Mouse (Mus musculus): ENCODE results near the gene Gm9747. TPM values are rescaled to one million over a fixed set of nuclear protein-coding genes. Genes with fewer than 3 reads are reported as not detected.

Gene Gm9747
- total RNA-seq (2021) = not detected

- intact Hi-C loops (cut with DNase I) = no loop called here
- no peak for DNase-seq (ENCODE audit: low spot score in 2 of 2)
Observed at GRCm38 (mm10) chr1:82232812-82233211, at the start of gene Gm9747. Gene Gm9747, plus strand, starts transcription at chr1:82233112.

DNA sequence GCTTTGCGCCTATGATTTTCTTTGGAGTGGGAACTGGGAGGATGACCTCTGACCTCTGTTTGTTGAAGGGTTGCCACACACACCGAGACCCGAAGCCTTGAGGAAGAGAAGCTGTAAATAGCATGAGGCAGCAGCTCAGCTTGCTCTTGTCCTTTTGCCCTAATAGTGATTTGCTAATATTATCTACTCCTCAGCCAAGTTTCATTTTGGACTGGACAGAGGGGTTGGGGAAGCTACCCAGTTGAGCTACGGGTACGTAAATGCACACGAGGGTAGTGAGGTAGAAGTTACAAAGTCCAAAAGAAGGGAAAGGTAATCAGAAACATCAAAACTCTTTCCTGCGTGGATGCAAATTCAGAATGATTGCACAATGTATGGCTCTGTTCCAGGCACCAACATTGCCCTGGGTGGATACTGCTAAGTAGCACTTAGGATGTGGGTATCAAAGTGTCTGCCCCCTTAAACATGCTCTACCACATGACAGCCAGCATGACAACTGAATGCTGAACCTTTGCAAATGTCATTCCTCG is 48.9 kb upstream of the Gm9747 start:
- intact Hi-C loops (cut with DNase I) = no loop called here
- DNase-seq (ENCODE audit: low spot score in 2 of 2) = no peak

DNA sequence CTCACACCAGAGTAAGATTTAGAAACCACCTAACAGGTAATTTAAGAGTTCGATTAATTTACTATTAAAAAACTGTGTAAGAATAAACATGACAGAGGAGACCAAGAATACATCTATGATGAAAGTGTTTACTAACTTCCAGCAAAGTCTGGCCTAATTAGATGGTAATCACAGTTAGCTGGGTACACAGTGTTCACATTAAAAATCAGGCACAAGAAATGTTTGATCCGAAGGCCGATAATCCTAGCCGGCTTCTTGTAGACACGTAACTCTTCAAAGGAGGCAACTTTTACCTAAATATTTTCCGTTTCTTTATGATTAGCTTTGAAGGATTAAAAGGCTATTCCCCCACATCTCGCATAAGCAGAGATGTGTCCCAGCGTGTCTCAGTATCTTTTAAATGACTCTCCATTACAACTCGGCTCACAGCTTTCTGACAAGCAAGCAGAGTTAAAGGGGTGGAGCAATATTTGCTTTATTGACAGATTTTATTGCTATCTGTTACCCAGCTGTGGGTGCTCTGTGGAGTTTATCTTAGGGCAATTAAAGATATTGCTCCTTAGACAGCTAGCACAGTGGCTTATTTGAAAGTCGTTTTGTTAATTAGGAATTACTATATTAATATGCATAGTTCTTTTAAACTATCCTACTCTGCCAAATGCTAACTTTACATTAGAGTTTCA is 44.2 kb upstream of the Gm9747 start:
- DNase-seq (ENCODE audit: low spot score in 2 of 2) = no peak
- intact Hi-C loops (cut with DNase I) = no loop called here

DNA sequence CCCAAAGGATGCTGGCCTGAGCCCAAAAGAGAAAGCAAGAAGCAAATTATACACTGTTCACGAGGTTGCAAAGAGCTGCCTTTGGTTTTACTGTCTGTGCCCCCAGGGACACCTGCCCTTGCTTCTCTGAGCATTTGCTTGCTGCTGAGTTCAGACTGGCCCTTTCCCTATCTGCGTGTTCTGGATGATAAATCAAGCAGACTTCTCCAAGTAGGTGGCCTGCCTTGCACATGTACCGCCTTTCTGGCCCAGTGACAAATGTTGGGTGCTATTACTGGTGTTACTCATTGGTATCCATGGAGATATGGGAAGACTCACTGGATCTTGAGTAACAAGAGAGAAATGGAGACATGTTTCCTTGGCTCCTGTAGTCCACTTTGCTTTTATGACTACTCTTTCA is 43.4 kb upstream of the Gm9747 start:
- intact Hi-C loops (cut with DNase I) = no loop called here
- peak; percentile 48 to 65 for DNase-seq (ENCODE audit: low spot score in 2 of 2)

DNA sequence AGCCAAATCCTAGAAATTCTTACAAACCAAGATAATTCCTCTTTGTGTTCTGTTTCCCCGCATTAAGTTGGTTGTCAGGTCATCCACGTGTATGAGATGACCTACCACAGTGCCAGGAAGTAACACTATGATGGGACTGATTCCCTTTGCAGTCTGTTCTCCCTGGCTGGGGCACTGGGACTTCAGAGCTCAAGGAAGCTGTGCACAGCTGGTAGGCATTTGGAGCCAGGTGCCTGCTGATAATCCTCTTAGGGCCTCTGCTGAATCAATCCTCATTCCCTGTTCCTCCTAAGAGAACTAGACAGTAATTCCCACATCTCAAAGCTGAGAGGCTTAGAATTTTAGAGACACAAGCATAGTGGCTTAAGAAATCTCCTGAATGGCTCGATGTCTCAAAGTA is 41.3 kb upstream of the Gm9747 start:
- intact Hi-C loops (cut with DNase I) = no loop called here
- DNase-seq (ENCODE audit: low spot score in 2 of 2) = no peak

- DNase-seq (ENCODE audit: low spot score in 2 of 2) = no peak
- intact Hi-C loops (cut with DNase I) = loop anchor here (2.0 kb wide), 1 partner anchor 91 kb away; the partner anchor contains the start of gene Irs1
Observed at GRCm38 (mm10) chr1:82199918-82200317, 33.0 kb upstream of the Gm9747 start.

GRCm38 (mm10) chr1:82200636-82201035 is 32.3 kb upstream of the Gm9747 start:
- no peak for DNase-seq (ENCODE audit: low spot score in 2 of 2)
- intact Hi-C loops (cut with DNase I) = loop anchor here (2.0 kb wide), 1 partner anchor 90 kb away; the partner anchor contains the start of gene Irs1

DNA sequence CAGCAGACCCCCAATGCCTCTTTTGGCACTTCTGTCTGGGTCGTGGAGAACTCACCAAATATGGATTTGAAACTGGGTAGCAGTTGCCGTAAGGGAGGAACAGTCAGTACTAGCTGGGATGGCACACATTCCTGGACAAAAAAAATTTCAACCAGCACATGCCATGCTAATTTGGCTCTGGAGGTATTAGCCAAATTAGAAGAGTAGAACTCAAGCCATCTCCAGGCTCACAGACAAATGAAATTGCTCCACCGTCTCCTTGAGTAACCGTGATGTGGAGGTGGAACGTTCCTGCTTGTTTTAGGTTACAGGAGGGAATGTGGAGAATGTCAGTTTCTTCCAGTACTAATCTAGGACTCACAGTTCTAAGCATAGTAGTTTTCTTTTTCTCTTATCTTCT is 25.4 kb upstream of the Gm9747 start:
- DNase-seq (ENCODE audit: low spot score in 2 of 2) = no peak
- intact Hi-C loops (cut with DNase I) = no loop called here

DNA sequence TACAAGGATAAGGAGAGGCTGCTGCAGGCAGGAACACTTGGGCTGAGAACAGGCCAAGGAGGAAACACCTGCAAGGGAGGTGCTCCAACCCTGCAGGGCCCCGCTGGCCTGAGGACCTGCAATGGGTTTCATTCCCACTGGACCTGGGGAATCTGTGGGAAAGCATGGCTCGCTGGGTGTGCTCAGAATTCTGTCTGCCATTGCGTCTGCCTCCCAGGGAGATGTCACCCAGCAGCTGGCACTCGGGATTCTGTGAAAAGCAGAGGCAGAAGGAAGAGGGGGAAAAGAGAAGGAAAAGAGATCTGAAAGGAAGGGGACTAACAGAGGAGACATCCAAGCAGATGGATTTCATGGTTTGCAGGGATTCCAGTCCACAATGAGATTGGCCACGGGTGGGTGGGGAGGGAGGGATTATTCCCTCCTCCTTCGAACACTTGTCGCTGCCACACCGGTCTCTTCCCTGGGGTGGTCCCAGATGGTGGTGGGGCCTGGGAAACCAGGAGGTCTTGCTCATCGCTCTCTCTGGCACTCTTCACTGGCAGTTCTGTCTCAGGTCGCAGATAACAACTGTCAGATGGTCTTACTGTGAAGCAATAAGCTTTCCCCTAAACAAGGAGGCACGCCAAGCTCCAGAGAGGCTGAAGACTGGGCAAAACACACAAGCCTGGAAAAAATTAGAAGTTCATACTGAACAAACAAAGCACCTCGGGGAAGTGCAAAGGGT is 12.1 kb upstream of the Gm9747 start:
- DNase-seq (ENCODE audit: low spot score in 2 of 2) = no peak
- intact Hi-C loops (cut with DNase I) = no loop called here

GRCm38 (mm10) chr1:82221462-82221861 is 11.4 kb upstream of the Gm9747 start:
- intact Hi-C loops (cut with DNase I) = no loop called here
- DNase-seq (ENCODE audit: low spot score in 2 of 2) = no peak

DNA sequence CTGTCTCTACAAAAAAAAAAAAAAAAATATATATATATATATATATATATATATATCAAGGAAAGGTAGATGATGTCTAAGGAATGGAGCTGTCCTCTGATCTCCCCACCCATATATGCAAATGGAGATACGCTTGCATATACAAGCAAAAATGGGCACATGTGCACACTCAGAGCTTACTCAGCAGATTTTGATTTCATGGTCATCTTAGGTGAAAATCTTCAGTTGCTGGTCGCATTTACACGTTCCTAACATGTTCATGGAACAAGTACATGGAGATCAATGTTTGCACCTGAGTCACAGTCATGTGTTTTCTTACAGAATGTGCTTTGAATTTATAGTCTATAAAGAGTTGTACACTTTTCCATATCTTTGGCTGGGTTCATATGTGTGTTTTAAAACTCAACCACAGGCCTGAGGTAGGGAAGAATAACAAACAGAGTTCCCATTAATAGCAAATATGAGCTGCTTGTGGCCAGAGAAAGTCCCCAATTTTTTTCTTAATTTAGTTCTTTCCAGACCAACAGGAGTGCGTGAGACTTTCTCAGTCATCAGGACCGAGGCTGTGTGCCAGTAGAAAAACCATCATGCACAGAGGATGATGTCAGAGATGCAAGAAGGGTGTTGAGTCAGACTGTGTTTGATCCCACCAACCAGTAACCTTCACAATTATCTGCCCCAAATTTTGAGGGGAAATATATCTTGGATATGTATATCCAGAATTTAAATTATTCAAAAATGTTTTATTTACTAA is 9.7 kb upstream of the Gm9747 start:
- intact Hi-C loops (cut with DNase I) = no loop called here

GRCm38 (mm10) chr1:82228841-82229240 is 4.1 kb upstream of the Gm9747 start:
- intact Hi-C loops (cut with DNase I) = no loop called here
- no peak for DNase-seq (ENCODE audit: low spot score in 2 of 2)

More for the DNA sequence above, 9.7 kb upstream of the Gm9747 start:
- no peak for DNase-seq (ENCODE audit: low spot score in 2 of 2)

DNA sequence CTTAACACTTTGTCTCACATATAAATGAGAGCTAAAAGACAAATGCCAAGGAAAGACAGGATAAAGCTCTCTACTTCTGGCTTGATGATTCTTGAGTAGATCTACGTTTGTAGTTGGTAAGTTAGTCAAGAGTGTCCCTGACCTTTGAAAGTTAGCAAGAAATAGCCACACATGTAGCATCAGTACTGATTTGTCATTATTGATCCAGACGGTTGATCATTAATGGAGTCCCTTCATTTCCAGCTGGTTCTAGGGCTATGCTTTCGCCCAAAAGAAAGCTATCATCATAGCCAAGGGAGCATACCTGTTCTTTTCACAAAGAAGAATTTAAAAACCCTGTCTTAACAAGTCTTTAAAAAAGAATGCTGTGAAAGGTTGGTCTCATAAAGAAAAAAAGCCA is 1.7 kb downstream of the Gm9747 start:
- intact Hi-C loops (cut with DNase I) = no loop called here

DNA sequence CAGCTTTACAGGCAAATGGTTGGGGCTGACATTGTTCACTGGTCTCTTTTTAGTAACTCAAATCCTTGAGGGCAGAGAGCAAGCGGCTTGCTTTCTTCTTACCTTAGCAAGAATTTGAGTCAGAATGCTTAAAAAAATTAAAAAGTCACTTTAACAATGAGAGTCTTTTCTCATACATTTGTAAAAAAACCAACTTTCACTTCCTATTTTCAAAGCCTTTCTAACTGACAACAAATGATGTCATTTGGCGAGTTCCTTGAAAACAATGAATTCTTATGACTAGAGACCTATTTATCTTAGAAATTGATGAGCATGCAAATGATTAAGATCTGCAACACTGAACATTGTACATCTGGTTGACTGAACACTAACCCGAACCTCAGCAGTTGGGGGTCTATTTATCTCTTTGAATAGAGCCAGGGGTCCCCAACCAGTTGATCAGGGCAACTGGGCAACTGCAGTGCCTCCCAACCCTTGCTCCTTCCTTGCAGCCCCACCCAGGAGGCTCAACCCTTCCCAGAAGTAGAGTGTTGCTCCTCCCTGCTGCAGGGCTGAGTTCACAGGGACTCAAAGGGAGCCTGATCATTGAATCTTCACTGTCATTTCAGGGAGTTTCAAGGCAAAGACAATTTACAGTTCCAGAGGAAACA is 2.7 kb downstream of the Gm9747 start:
- intact Hi-C loops (cut with DNase I) = no loop called here
- DNase-seq (ENCODE audit: low spot score in 2 of 2) = no peak

More for the DNA sequence above, 1.7 kb downstream of the Gm9747 start:
- no peak for DNase-seq (ENCODE audit: low spot score in 2 of 2)

- intact Hi-C loops (cut with DNase I) = no loop called here
- DNase-seq (ENCODE audit: low spot score in 2 of 2) = no peak
Observed at GRCm38 (mm10) chr1:82238245-82238644, 5.3 kb downstream of the Gm9747 start.

GRCm38 (mm10) chr1:82239409-82240201 is 6.7 kb downstream of the Gm9747 start:
- intact Hi-C loops (cut with DNase I) = no loop called here
- no peak for DNase-seq (ENCODE audit: low spot score in 2 of 2)

DNA sequence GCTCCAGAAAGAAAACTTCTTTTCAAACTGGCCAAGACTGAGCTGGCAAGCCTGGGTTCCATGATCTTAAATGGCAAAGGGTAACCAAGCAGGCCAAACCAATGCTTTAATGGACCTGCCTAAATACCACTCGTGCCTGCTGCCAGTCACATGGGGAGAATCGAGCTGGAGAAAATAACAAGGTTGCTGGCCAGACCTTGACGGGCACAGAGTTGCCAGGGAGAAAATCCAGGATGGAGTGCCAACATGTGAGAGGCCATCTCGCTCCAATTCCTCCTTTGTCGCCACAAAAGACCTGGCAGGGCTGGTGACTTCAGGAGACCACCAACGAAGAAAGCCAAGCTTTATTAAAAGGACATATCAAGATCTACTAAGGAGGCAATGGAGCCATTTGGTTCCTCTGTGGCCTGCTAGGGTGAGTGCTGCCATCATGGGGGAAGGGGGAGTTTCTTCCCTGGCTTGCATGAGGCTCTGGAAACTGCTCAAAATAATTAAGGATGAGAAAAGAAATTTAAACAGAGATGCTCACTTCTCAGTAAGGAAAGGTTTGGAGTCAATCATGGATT is 10.4 kb downstream of the Gm9747 start:
- intact Hi-C loops (cut with DNase I) = no loop called here
- no peak for DNase-seq (ENCODE audit: low spot score in 2 of 2)

- no peak for DNase-seq (ENCODE audit: low spot score in 2 of 2)
- intact Hi-C loops (cut with DNase I) = no loop called here
Observed at GRCm38 (mm10) chr1:82245002-82245401, 12.1 kb downstream of the Gm9747 start.

All from left cerebral cortex, postnatal 36 days (tissue).